Mouse (Mus musculus) intestine, embryonic 16.5 days (tissue): Measurements from ENCODE around the gene Rbp2. TPM values are rescaled to one million over a fixed set of nuclear protein-coding genes. Genes with fewer than 3 reads are reported as not detected.

ENCODE experiments used
- ATAC-seq: fragments of 200-750 bp; cut with Nextera tagmentation; 2 replicates; pipeline ENCODE4 v1.8.0; 2017; ENCODE audit warnings: moderate TSS enrichment, moderate library complexity
- H3K27ac ChIP-seq: fragments of 300-500 bp; sonication (generic); 2 replicates; pipeline ENCODE4 v1.5.1; 2014; ENCODE audit warnings: mild to moderate bottlenecking, low read length
- H3K27me3 ChIP-seq: fragments of 300-500 bp; sonication (generic); replicated peaks from 2 replicates; pipeline ENCODE4 v1.6.1; 2014; ENCODE audit warnings: low read length, control low read depth, mixed read lengths; ENCODE audit not compliant: control insufficient read depth, insufficient read depth
- H3K36me3 ChIP-seq: fragments of 300-500 bp; sonication (generic); 2 replicates; pipeline ENCODE4 v1.6.1; 2014; ENCODE audit warnings: low read length, control low read depth; ENCODE audit not compliant: control insufficient read depth, insufficient read depth
- H3K4me1 ChIP-seq: fragments of 300-500 bp; sonication (generic); 2 replicates; pipeline ENCODE4 v1.6.1; 2014; ENCODE audit warnings: low read length, control low read depth, mixed read lengths; ENCODE audit not compliant: control insufficient read depth, insufficient read depth
- H3K4me2 ChIP-seq: fragments of 300-500 bp; sonication (generic); 2 replicates; pipeline ENCODE4 v1.6.1; 2014; ENCODE audit warnings: low read depth, low read length, control low read depth
- H3K4me3 ChIP-seq: fragments of 300-500 bp; sonication (generic); 2 replicates; pipeline ENCODE4 v1.5.1; 2014; ENCODE audit warnings: mild to moderate bottlenecking, low read length
- H3K9ac ChIP-seq: fragments of 300-500 bp; sonication (generic); 2 replicates; pipeline ENCODE4 v1.6.1; 2014; ENCODE audit warnings: low read depth, low read length
- H3K9me3 ChIP-seq: fragments of 300-500 bp; sonication (generic); 2 replicates; pipeline ENCODE4 v1.6.1; 2016; ENCODE audit warnings: low read length, control low read depth; ENCODE audit not compliant: control insufficient read depth
- WGBS: fragments of 180-500 bp; shearing (Covaris S2); extraction: QIAGEN DNeasy Blood & Tissue Kit; methylation state at CpG from one replicate; pipeline ENCODE4 v1.1.7; 2014; 5-methylcytosine and 5-hydroxymethylcytosine counted together
- polyA plus RNA-seq: library from polyadenylated mRNA; unstranded; fragments of >200 nt; fragmentation: Nextera tagmentation; extraction: Ambion mirVana; gene quantifications from 2 replicates; pipeline ENCODE4 v1.2.1, GENCODE M21; 2015

Rbp2 gene
- 749 and 1,123 TPM in 2 replicates for polyA plus RNA-seq

DNA sequence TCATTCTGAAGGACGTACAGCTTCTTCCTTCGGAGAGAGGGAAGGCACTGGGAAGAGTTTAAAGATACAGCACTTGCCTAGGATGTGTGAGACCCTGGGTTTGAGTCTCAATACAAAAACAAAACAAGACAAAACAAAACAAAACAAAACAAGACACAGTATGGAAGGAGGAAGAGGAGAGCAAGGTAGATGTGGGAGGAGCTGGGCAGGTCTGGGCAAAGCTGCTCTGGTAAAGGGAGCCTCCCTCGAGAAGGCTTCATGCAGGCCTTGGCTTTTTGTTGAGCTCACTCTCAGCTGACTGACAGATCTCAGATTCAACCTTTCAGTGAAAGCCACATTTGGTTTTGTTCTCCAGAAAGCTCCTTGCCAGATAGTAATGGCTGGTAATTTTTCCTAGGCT lies at the start of gene Rbp2:
TSS of gene Rbp2 (plus strand) at position 301 of the 400 bp plus-strand sequence.
- ATAC-seq = no peak
- H3K27me3 ChIP-seq = no peaks in the 10 kb centered on the region
- H3K27ac ChIP-seq = peak within 1 kb of the TSS; percentile 23
- no peaks in the 10 kb centered on the region for H3K36me3 ChIP-seq
- peaks cover 10% of the 10 kb centered on the region; the same call in 1 of the 2 replicates for H3K4me1 ChIP-seq
- H3K4me3 ChIP-seq = no peak within 1 kb of the TSS
- no peak within 1 kb of the TSS for H3K4me2 ChIP-seq
- 77% methylated on average over 3 of the region's 3 CpGs for WGBS
- H3K9ac ChIP-seq = no peak within 1 kb of the TSS
- no peaks in the 10 kb centered on the region for H3K9me3 ChIP-seq

DNA sequence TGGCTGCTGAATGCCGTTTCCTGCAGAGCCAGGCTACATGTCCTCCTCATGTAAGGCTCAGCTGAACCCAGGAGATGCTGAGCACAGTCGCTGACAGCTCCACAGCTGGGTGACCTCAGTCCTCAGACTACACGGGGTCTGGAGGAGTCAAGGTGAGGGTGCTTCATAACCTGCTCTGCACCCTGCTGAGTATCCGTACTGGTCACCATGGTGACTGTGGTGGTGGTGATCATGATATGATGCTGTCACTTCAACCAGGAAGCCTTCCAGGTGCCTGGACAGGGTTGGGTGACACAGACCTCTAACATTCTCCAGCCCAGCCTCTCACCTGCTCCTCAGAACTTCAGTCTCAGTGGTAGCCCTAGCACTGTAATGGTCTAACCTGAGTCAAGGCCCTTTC lies 48.1 kb upstream of the Rbp2 start:
- H3K9me3 ChIP-seq = no peaks in the 10 kb centered on the region
- 78% methylated on average over 4 of the region's 4 CpGs for WGBS
- no peaks in the 10 kb centered on the region for H3K27me3 ChIP-seq
- H3K27ac ChIP-seq = no peak overlapping the region
- no peak overlapping the region for H3K9ac ChIP-seq
- no peak for ATAC-seq
- H3K4me3 ChIP-seq = no peak overlapping the region
- no peak overlapping the region for H3K4me2 ChIP-seq
- H3K4me1 ChIP-seq = peaks cover 12% of the 10 kb centered on the region
- H3K36me3 ChIP-seq = 0 out of 2 replicates have a peak, but pooled peaks cover 4% of the 10 kb centered on the region

DNA sequence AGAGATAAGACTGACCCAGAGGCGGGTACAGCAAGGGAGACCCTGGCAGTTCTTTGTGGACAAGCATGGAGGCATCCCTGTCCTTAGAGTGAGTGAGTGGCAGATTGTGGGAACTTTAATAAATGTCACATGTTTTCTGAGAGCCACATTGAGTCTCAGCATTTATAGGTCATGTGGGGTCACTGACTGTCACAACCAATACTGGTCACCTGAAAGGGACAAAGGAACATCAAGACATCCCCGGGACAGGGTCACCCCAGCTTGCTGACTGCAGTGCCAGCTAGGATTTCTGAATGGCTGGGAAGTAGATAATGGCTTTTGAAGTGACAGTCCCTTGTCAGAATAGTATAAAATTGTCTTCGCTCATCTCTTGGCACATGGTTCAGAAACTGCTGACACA lies 46.8 kb upstream of the Rbp2 start:
- no peaks in the 10 kb centered on the region for H3K9me3 ChIP-seq
- no peak overlapping the region for H3K27ac ChIP-seq
- 0 out of 2 replicates have a peak, but pooled peaks cover 4% of the 10 kb centered on the region for H3K36me3 ChIP-seq
- H3K9ac ChIP-seq = no peak overlapping the region
- H3K4me1 ChIP-seq = peaks cover 3% of the 10 kb centered on the region; the same call in 1 of the 2 replicates
- H3K4me3 ChIP-seq = no peak overlapping the region
- no peak for ATAC-seq
- 71% methylated on average over 3 of the region's 3 CpGs for WGBS
- H3K27me3 ChIP-seq = no peaks in the 10 kb centered on the region
- H3K4me2 ChIP-seq = no peak overlapping the region

DNA sequence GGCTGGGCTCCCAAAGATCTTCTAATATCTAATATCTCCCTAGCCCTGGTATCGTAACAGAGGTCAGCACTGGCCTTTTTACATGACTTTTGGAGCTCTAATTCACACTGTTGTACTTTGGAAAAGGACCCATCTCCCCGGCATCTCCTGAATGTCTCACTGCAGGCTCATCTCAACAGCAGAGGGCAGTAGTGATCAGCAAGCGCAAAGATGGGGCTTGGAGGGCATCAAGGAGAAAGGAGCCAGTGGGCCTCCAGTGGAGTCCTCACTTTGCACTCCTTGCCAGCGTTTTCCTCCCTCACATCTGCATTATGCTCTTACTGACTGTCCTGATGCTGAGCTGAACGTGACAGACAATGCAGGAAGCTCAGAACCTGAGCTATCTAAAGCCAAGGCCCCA lies 43.3 kb upstream of the Rbp2 start:
- ATAC-seq = no peak
- Histone ChIP-seq H3K9ac (no peak overlapping the region), H3K4me3 (no peak overlapping the region), H3K9me3 (no peaks in the 10 kb centered on the region), H3K27ac (no peak overlapping the region), H3K36me3 (peaks cover 3% of the 10 kb centered on the region; the same call in 1 of the 2 replicates), H3K27me3 (no peaks in the 10 kb centered on the region), H3K4me2 (no peak overlapping the region), H3K4me1 (peaks cover 9% of the 10 kb centered on the region)
- 63% methylated on average over 5 of the region's 5 CpGs for WGBS

DNA sequence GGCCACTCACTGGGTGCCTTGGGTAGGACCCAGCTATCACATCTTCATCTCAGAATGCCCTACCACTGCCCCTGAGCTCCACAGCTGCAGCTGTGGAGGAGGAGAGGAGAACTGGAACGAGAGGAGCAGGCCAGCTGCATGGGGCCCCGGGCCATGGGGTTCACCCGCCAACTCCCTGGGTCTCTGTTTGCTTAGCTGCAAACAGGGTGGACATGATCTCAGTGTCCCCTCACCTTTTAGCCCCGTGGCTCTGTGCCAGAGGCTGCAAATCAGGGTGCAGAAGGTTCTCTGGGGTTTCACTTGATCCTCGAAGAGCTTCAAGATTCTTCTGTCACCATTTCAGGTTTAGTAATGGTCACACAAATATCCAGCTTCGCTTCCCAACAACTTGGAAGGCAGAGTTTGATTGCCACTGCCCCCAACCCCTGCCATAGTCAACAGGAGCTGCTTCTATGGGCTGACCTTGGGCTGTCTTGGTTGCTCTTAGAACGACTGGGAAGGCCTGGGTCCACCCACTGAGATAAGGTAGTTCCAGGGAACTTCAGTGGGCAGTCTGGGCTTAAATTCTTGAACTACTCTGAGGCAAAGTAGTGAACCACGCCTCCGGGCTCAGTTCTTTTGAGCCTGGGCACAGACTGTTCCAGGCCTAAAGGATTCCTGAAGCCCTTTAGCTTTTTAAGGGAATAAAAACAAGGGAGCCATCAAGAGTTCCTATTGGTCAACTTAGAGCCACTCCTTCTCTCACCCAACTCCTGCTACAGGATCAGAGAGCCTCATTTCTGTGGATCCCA lies 40.4 kb upstream of the Rbp2 start:
- peak; percentile 43; the same call in 1 of the 2 replicates for ATAC-seq
- Histone ChIP-seq H3K4me2 (no peak overlapping the region), H3K27ac (0 out of 2 replicates have a peak overlapping the region, but pooled peaks have one; percentile 31), H3K9ac (no peak overlapping the region), H3K4me1 (peaks cover 9% of the 10 kb centered on the region), H3K9me3 (no peaks in the 10 kb centered on the region), H3K27me3 (no peaks in the 10 kb centered on the region), H3K4me3 (no peak overlapping the region), H3K36me3 (peaks cover 3% of the 10 kb centered on the region; the same call in 1 of the 2 replicates)
- 74% methylated on average over 9 of the region's 9 CpGs for WGBS

DNA sequence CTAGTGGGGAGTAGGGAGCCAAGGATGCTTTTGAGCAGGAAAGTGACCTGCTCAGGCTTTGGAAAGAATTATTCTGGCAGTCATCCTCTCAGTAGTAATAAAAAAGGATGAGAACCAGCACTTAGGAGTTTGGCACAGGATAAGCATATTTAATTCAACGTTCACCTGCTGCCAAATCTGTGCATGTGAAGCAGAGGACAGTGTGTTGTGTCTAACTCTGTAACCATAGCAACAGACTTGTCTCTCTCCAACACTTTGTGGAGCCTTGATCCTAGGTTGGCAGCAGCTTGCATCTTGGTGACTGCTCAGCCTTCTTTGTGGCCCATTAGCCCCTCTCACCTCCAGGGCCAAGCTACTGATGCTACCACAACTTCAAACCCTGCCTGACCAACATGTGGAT lies 34.9 kb upstream of the Rbp2 start:
- Histone ChIP-seq H3K4me2 (no peak overlapping the region), H3K4me3 (no peak overlapping the region), H3K27ac (no peak overlapping the region), H3K36me3 (peaks cover 3% of the 10 kb centered on the region; the same call in 1 of the 2 replicates), H3K9me3 (no peaks in the 10 kb centered on the region), H3K27me3 (no peaks in the 10 kb centered on the region), H3K9ac (no peak overlapping the region), H3K4me1 (no peaks in the 10 kb centered on the region)
- WGBS = 68% methylated on average over 1 of the region's 1 CpGs
- ATAC-seq = no peak

DNA sequence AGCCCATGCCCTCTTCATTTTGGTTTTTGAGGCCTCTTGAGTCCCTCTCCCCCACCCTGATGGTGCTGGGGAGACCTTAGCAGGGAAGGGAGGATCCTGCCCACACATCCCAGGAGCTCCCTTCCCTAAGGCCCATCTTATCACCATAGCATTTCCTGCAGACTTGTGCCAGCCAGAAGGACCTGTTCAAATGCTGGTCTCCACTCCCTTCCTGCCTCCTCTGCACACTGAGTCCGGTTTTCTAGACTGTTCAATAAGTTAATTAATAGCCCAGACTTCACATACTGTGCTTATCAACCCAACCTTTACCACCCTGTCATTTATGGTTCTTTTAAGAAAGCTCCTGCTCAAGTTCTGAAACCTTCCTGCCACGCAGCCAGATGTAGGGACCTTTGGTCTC lies 19.2 kb upstream of the Rbp2 start:
- 26% methylated on average over 2 of the region's 2 CpGs for WGBS
- no peak overlapping the region for H3K9ac ChIP-seq
- H3K27ac ChIP-seq = peak overlapping the region; percentile 83
- H3K27me3 ChIP-seq = no peaks in the 10 kb centered on the region
- H3K9me3 ChIP-seq = no peaks in the 10 kb centered on the region
- ATAC-seq = peak; percentile 99
- no peaks in the 10 kb centered on the region for H3K36me3 ChIP-seq
- no peak overlapping the region for H3K4me3 ChIP-seq
- H3K4me2 ChIP-seq = no peak overlapping the region
- H3K4me1 ChIP-seq = no peaks in the 10 kb centered on the region; the same call in 1 of the 2 replicates

DNA sequence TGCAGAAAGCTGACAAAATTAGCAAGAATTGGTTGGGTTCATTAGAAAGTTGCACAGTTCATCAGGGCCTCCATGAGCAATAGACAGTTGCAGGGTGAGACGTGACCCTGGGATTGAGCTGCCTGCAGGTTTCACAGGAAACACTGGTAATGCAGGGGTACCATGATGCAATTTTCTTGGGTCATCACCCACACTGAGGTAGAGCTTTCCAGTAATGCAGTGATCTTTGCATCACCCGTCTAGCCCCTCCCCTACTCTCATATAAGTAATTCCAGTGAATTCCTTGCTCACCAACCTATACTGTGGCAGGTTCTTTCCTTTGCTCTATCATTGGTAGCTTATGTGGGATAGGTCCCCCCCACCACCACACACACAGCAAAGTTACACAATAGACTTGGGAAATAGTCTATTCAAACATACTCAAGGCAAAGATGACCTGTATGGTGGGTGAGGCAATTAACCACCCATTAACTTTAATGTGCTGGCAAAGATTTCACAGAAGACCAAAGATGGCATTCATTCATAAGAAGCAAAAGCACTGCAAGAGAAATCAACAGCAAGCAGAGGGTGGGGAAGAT lies 5.7 kb upstream of the Rbp2 start:
- WGBS = 78% methylated on average over 2 of the region's 2 CpGs
- Histone ChIP-seq H3K9ac (no peak overlapping the region), H3K27me3 (no peaks in the 10 kb centered on the region), H3K9me3 (no peaks in the 10 kb centered on the region), H3K27ac (no peak overlapping the region), H3K36me3 (no peaks in the 10 kb centered on the region), H3K4me2 (no peak overlapping the region), H3K4me1 (no peaks in the 10 kb centered on the region; the same call in 1 of the 2 replicates), H3K4me3 (no peak overlapping the region)
- ATAC-seq = peak; percentile 50; the same call in 1 of the 2 replicates

DNA sequence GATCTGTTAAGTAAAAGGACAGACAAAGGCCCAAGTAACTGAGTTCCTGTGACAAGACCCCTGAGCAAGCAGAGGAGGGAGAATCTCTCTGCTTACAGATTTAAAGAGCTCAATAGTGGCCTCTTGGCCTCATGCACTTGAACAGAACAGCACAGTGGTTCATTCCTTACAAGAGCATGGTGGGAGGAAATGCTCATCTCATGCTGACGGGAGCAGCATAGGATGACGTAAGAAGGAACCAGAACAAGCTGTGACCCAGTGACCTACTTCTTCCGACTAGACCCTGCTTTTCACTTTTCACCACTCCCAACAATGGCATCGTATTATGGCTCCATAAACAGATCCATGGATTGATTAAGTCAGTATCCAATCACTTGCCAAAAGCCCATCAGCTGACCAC lies 3.7 kb upstream of the Rbp2 start:
- ATAC-seq = no peak
- WGBS = 55% methylated on average over 4 of the region's 4 CpGs
- H3K9ac ChIP-seq = no peak overlapping the region
- peaks cover 2% of the 10 kb centered on the region; the same call in 1 of the 2 replicates for H3K4me1 ChIP-seq
- no peak overlapping the region for H3K4me2 ChIP-seq
- H3K27me3 ChIP-seq = no peaks in the 10 kb centered on the region
- H3K27ac ChIP-seq = no peak overlapping the region
- H3K4me3 ChIP-seq = no peak overlapping the region
- H3K36me3 ChIP-seq = no peaks in the 10 kb centered on the region
- H3K9me3 ChIP-seq = no peaks in the 10 kb centered on the region
